Mouse (Mus musculus) liver, postnatal 0 days (tissue): ENCODE measurements at regions not wholly inside any gene's neighbourhood (a gene's known extent, or its start where the extent isn't known, plus 50 kb on each side); places are given as distances from the start of the nearest gene placed in this dataset.

Source experiments
- CTCF ChIP-seq: sonication (generic); IDR thresholded peaks from 2 replicates; pipeline ENCODE4 v1.5.1; 2016; ENCODE audit warnings: antibody characterized with exemption, low read depth
- EP300 ChIP-seq: IDR thresholded peaks from 2 replicates; pipeline ENCODE4 v1.6.1; 2016; ENCODE audit warnings: antibody characterized with exemption, low read depth, mild to moderate bottlenecking

GRCm38 (mm10) chr1:169582405-169582804, 51.1 kb upstream of the Nuf2 start:
- TF ChIP-seq EP300, result no peak
- no peak for TF ChIP-seq CTCF
